Mouse (Mus musculus) forebrain, embryonic 13.5 days (tissue): ENCODE data around the gene Cyp4x1. TPM values are rescaled to one million over a fixed set of nuclear protein-coding genes. Genes with fewer than 3 reads are reported as not detected.

Experiments
- polyA plus RNA-seq: library from polyadenylated mRNA; unstranded; fragments of >200 nt; fragmentation: Nextera tagmentation; extraction: Ambion mirVana; gene quantifications from 2 replicates; pipeline ENCODE4 v1.2.1, GENCODE M21; 2015

Cyp4x1 gene
- polyA plus RNA-seq, 1 experiment from 2014 or later: 1.4 TPM

Other genes starting within 250 kb of the Cyp4x1 start
- 0.22 and 0.30 TPM in 2 replicates for gene Foxd2, start 225.4 kb downstream of the Cyp4x1 start, polyA plus RNA-seq
- gene Foxe3, start 208.3 kb downstream of the Cyp4x1 start, polyA plus RNA-seq: not detected in 2 replicates
- 119 and 133 TPM in 2 replicates for gene Cmpk1, start 147.0 kb downstream of the Cyp4x1 start, polyA plus RNA-seq
- gene Stil, start 134.1 kb downstream of the Cyp4x1 start, polyA plus RNA-seq: 12.6 and 12.8 TPM in 2 replicates
- gene Tal1, start 77.9 kb downstream of the Cyp4x1 start, polyA plus RNA-seq: 0.81 and 0.88 TPM in 2 replicates
- 3.7 and 4.4 TPM in 2 replicates for gene Pdzk1ip1, start 45.6 kb downstream of the Cyp4x1 start, polyA plus RNA-seq
- not detected in 2 replicates for gene Cyp4a29, start 107.8 kb upstream of the Cyp4x1 start, polyA plus RNA-seq
- gene Cyp4a12a, start 164.8 kb upstream of the Cyp4x1 start, polyA plus RNA-seq: not detected in 2 replicates